Mouse (Mus musculus): ENCODE data around the gene Uba2.

DNA sequence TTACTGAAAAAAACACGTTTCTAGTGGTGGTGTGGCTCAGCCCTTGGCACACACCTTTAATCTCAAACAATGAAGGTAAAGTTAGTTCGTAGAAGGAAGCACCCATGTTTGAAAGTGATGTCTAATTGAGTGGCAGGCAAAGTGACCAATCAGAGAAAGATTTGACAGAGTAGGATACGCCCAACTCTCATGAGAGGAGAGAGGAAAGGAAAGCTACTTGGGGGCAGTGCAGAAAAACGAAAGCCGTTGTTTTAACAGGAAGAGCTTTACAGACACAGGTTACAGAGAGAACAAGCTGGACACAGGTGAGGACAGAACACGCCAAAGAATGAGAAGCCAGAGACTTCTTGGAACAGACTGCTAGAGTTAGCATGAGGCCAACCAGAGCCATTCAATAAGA lies 36.9 kb upstream of the Uba2 start:
- TF ChIP-seq CTCF (conservative IDR thresholded peaks at IDR 0.05; ENCODE audit: insufficient read depth, insufficient read length, low read depth, low read length), result no peak
- TF ChIP-seq POLR2A (IDR thresholded peaks at IDR 0.05; ENCODE audit: low read depth, low read length), result no peak
